Comparison of ENCODE assay signal across 14 mouse cellular contexts in genomic region chr11:114628032-114628431, GRCm38 (mm10). TPM values are rescaled to one million over a fixed set of nuclear protein-coding genes. Genes with fewer than 3 reads are reported as not detected.
DNase-seq lines count a peak whose midpoint lies in the region; ATAC-seq and TF ChIP-seq lines count a peak whose summit lies in the region.
"Had no signal": no experiment of that assay in that cellular context is flagged by ENCODE, and none has a peak within 500 bp of the region (broad histone marks: within the 10 kb centered on the region; RNA-seq: fewer than 3 reads in every experiment).

No protein-coding gene starts in this region.

- no peak for TF ChIP-seq EP300 in liver, embryonic 14.5 days (IDR thresholded peaks at IDR 0.05; ENCODE audit: low read depth)

- no peak for DNase-seq in embryonic facial prominence, embryonic 10.5 days (ENCODE audit: low spot score)
- DNase-seq in liver, embryonic 14.5 days (ENCODE audit: low read depth in 3 of 3, low spot score in 3 of 3): peak in 1 of 3 experiments; percentile 4
- no peak for DNase-seq in liver, embryonic 11.5 days (ENCODE audit: low spot score)
- peak; percentile 11 to 26 for DNase-seq in B cell, adult 2 months
- peak; percentile 29 for DNase-seq in induced T-regulatory cell, adult 2 months (ENCODE audit: low read depth)
- DNase-seq in midbrain, embryonic 14.5 days: no peak
- DNase-seq: adrenal gland, adult 8-10 months; cerebellum, adult 9-11 months; gastrocnemius, postnatal 10 days; kidney, postnatal 14 days had no signal

- no peak overlapping the region for H3K9ac ChIP-seq in embryonic facial prominence, embryonic 13.5 days
- H3K9ac ChIP-seq in liver, embryonic 14.5 days (replicated peaks): no peak overlapping the region
- no peak overlapping the region for H3K9ac ChIP-seq in liver, embryonic 11.5 days (ENCODE audit: low read depth, low read length)
- no peak overlapping the region for H3K9ac ChIP-seq in midbrain, embryonic 14.5 days (replicated peaks; ENCODE audit: low read length)
- H3K9ac ChIP-seq: limb, embryonic 15.5 days had no signal

- TF ChIP-seq CTCF in liver, embryonic 14.5 days (IDR thresholded peaks at IDR 0.05; ENCODE audit: low read depth): peak; percentile 67

- ATAC-seq in embryonic facial prominence, embryonic 13.5 days (ENCODE audit: insufficient number of reproducible peaks, insufficient read depth, low FRiP score, low TSS enrichment, low read depth): peak; percentile 67; the same call in 1 of the 2 replicates
- ATAC-seq in liver, embryonic 14.5 days (ENCODE audit: insufficient read depth): no peak
- ATAC-seq in liver, embryonic 11.5 days (replicated peaks; ENCODE audit: low FRiP score): no peak
- ATAC-seq in megakaryocyte-erythroid progenitor cell, adult 5-6 weeks (replicated peaks; ENCODE audit: low FRiP score, low TSS enrichment, poor library complexity, severe bottlenecking): no peak
- ATAC-seq in midbrain, embryonic 14.5 days (ENCODE audit: low FRiP score, low TSS enrichment): no peak

- H3K4me1 ChIP-seq in embryonic facial prominence, embryonic 13.5 days: peaks cover 9% of the 10 kb centered on the region
- 0 out of 2 replicates have a peak, but pooled peaks cover 6% of the 10 kb centered on the region for H3K4me1 ChIP-seq in embryonic facial prominence, embryonic 10.5 days
- H3K4me1 ChIP-seq in liver, embryonic 14.5 days (replicated peaks; ENCODE audit: control insufficient read depth in 2 of 2, insufficient read depth in 2 of 2, low read length in 1 of 2): no peaks in the 10 kb centered on the region
- H3K4me1 ChIP-seq in liver, embryonic 11.5 days (replicated peaks; ENCODE audit: control insufficient read depth, insufficient read depth, low read length): no peaks in the 10 kb centered on the region
- no peaks in the 10 kb centered on the region for H3K4me1 ChIP-seq in midbrain, embryonic 14.5 days (ENCODE audit: control insufficient read depth, insufficient read depth, low read length)
- H3K4me1 ChIP-seq: limb, embryonic 15.5 days had no signal

- H3K9me3 ChIP-seq in embryonic facial prominence, embryonic 13.5 days: peaks cover 6% of the 10 kb centered on the region; the same call in 1 of the 2 replicates
- peaks cover 6% of the 10 kb centered on the region; the same call in 1 of the 2 replicates for H3K9me3 ChIP-seq in embryonic facial prominence, embryonic 10.5 days
- no peaks in the 10 kb centered on the region; the same call in 1 of the 2 replicates for H3K9me3 ChIP-seq in liver, embryonic 14.5 days (ENCODE audit: control insufficient read depth, low read length)
- peaks cover 3% of the 10 kb centered on the region; the same call in 1 of the 2 replicates for H3K9me3 ChIP-seq in liver, embryonic 11.5 days (ENCODE audit: control insufficient read depth, low read length)
- H3K9me3 ChIP-seq in midbrain, embryonic 14.5 days (ENCODE audit: control insufficient read depth, low read length): peaks cover 4% of the 10 kb centered on the region

- no peak overlapping the region for H3K27ac ChIP-seq in embryonic facial prominence, embryonic 13.5 days
- H3K27ac ChIP-seq in embryonic facial prominence, embryonic 10.5 days (replicated peaks): no peak overlapping the region
- no peak overlapping the region for H3K27ac ChIP-seq in liver, embryonic 14.5 days
- H3K27ac ChIP-seq in liver, embryonic 11.5 days (ENCODE audit: low read depth, low read length): no peak overlapping the region
- H3K27ac ChIP-seq in midbrain, embryonic 14.5 days (replicated peaks; ENCODE audit: low read depth, low read length): no peak overlapping the region
- H3K27ac ChIP-seq: limb, embryonic 15.5 days; midbrain, embryonic 10.5 days had no signal

- no peaks in the 10 kb centered on the region for H3K27me3 ChIP-seq in embryonic facial prominence, embryonic 13.5 days
- no peaks in the 10 kb centered on the region for H3K27me3 ChIP-seq in embryonic facial prominence, embryonic 10.5 days (replicated peaks; ENCODE audit: low read depth, poor library complexity, severe bottlenecking)
- no peaks in the 10 kb centered on the region for H3K27me3 ChIP-seq in liver, embryonic 14.5 days (ENCODE audit: control insufficient read depth, insufficient read depth, low read length)
- 0 out of 2 replicates have a peak, but pooled peaks cover 2% of the 10 kb centered on the region for H3K27me3 ChIP-seq in liver, embryonic 11.5 days (replicated peaks; ENCODE audit: control insufficient read depth, insufficient read depth, low read length)
- no peaks in the 10 kb centered on the region for H3K27me3 ChIP-seq in midbrain, embryonic 14.5 days (ENCODE audit: control insufficient read depth, insufficient read depth, low read length)
- H3K27me3 ChIP-seq: limb, embryonic 15.5 days had no signal

- H3K36me3 ChIP-seq in embryonic facial prominence, embryonic 13.5 days: no peaks in the 10 kb centered on the region
- H3K36me3 ChIP-seq in embryonic facial prominence, embryonic 10.5 days (replicated peaks): no peaks in the 10 kb centered on the region
- no peaks in the 10 kb centered on the region for H3K36me3 ChIP-seq in liver, embryonic 14.5 days (replicated peaks; ENCODE audit: control insufficient read depth, insufficient read depth, low read depth)
- no peaks in the 10 kb centered on the region for H3K36me3 ChIP-seq in liver, embryonic 11.5 days (ENCODE audit: control insufficient read depth, insufficient read depth, low read length)
- no peaks in the 10 kb centered on the region for H3K36me3 ChIP-seq in midbrain, embryonic 14.5 days (ENCODE audit: control insufficient read depth, insufficient read depth, low read length)
- H3K36me3 ChIP-seq: limb, embryonic 15.5 days; midbrain, embryonic 10.5 days had no signal

- no peak overlapping the region for H3K4me2 ChIP-seq in embryonic facial prominence, embryonic 13.5 days
- no peak overlapping the region for H3K4me2 ChIP-seq in liver, embryonic 14.5 days (ENCODE audit: low read depth)
- no peak overlapping the region for H3K4me2 ChIP-seq in liver, embryonic 11.5 days
- no peak overlapping the region for H3K4me2 ChIP-seq in midbrain, embryonic 14.5 days (ENCODE audit: low read length)
- H3K4me2 ChIP-seq: limb, embryonic 15.5 days had no signal

- 76% methylated on average over 12 of the region's 12 CpGs for WGBS in embryonic facial prominence, embryonic 13.5 days
- WGBS in embryonic facial prominence, embryonic 10.5 days: 78% methylated on average over 12 of the region's 12 CpGs
- WGBS in liver, embryonic 14.5 days (ENCODE audit: insufficient replicate concordance): 67% methylated on average over 12 of the region's 12 CpGs
- WGBS in liver, embryonic 11.5 days: 68% methylated on average over 12 of the region's 12 CpGs
- WGBS in midbrain, embryonic 14.5 days: 82% methylated on average over 12 of the region's 12 CpGs

- H3K4me3 ChIP-seq in embryonic facial prominence, embryonic 13.5 days: no peak overlapping the region
- H3K4me3 ChIP-seq in embryonic facial prominence, embryonic 10.5 days: no peak overlapping the region
- no peak overlapping the region for H3K4me3 ChIP-seq in liver, embryonic 14.5 days (ENCODE audit: insufficient read depth in 1 of 2, low read depth in 2 of 2, low read length in 2 of 2)
- H3K4me3 ChIP-seq in liver, embryonic 11.5 days (ENCODE audit: low read depth, low read length): no peak overlapping the region
- no peak overlapping the region for H3K4me3 ChIP-seq in midbrain, embryonic 14.5 days (replicated peaks; ENCODE audit: low read depth, low read length)
- H3K4me3 ChIP-seq: limb, embryonic 15.5 days; midbrain, embryonic 10.5 days had no signal

RNA-seq across cellular contexts. Expression of gene Rpl38, which starts 40.3 kb away (rescaled TPM):
- polyA plus RNA-seq in embryonic facial prominence, embryonic 13.5 days (2015; fragmentation: Nextera tagmentation; extraction: Ambion mirVana): 1,049 and 1,157 TPM in 2 replicates
- polyA plus RNA-seq in embryonic facial prominence, embryonic 10.5 days (2016; fragmentation: Nextera tagmentation; extraction: Ambion mirVana): 1,047 and 1,098 TPM in 2 replicates
- 758 and 1,654 TPM in 2 replicates for polyA plus RNA-seq in liver, embryonic 14.5 days (2012; rRNA removed)
- polyA plus RNA-seq in liver, embryonic 14.5 days (2014; fragmentation: Nextera tagmentation; extraction: Ambion mirVana): 899 and 926 TPM in 2 replicates
- polyA plus RNA-seq in liver, embryonic 11.5 days (2014; fragmentation: Nextera tagmentation; extraction: Ambion mirVana): 1,440 and 1,641 TPM in 2 replicates
- total RNA-seq in megakaryocyte-erythroid progenitor cell, adult 5-6 weeks (2014; fragmentation: Nextera tagmentation): 2,953 and 3,549 TPM in 2 replicates
- total RNA-seq in megakaryocyte-erythroid progenitor cell, adult 5-6 weeks (2017): 4,476 and 4,894 TPM in 2 replicates
- 707 and 859 TPM in 2 replicates for polyA plus RNA-seq in midbrain, embryonic 14.5 days (2014; fragmentation: Nextera tagmentation; extraction: Ambion mirVana)

RNA-seq across cellular contexts. Expression of gene Ttyh2, which starts 47.2 kb away (rescaled TPM):
- polyA plus RNA-seq in embryonic facial prominence, embryonic 13.5 days (2015; fragmentation: Nextera tagmentation; extraction: Ambion mirVana): 17.1 and 18.2 TPM in 2 replicates
- polyA plus RNA-seq in embryonic facial prominence, embryonic 10.5 days (2016; fragmentation: Nextera tagmentation; extraction: Ambion mirVana): 14.9 and 16.1 TPM in 2 replicates
- polyA plus RNA-seq in liver, embryonic 14.5 days (2012; rRNA removed): 2.7 and 2.9 TPM in 2 replicates
- polyA plus RNA-seq in liver, embryonic 14.5 days (2014; fragmentation: Nextera tagmentation; extraction: Ambion mirVana): 6.4 and 6.5 TPM in 2 replicates
- polyA plus RNA-seq in liver, embryonic 11.5 days (2014; fragmentation: Nextera tagmentation; extraction: Ambion mirVana): 7.1 and 7.4 TPM in 2 replicates
- 0.57 and 1.6 TPM in 2 replicates for total RNA-seq in megakaryocyte-erythroid progenitor cell, adult 5-6 weeks (2014; fragmentation: Nextera tagmentation)
- 1.4 TPM in 2 replicates for total RNA-seq in megakaryocyte-erythroid progenitor cell, adult 5-6 weeks (2017)
- 25.2 and 31.0 TPM in 2 replicates for polyA plus RNA-seq in midbrain, embryonic 14.5 days (2014; fragmentation: Nextera tagmentation; extraction: Ambion mirVana)

Comparison
In these comparisons a context has a peak if more than half of its experiments do, and no peak if none do; other contexts are left out.
1. DNase-seq: peak in B cell, adult 2 months (2 of 2) and induced T-regulatory cell, adult 2 months (single experiment); none in embryonic facial prominence, embryonic 10.5 days (single experiment), liver, embryonic 11.5 days (single experiment) and midbrain, embryonic 14.5 days (single experiment).